Mouse (Mus musculus) hindbrain, embryonic 10.5 days (tissue): ENCODE results near the gene Agbl5. TPM values are rescaled to one million over a fixed set of nuclear protein-coding genes. Genes with fewer than 3 reads are reported as not detected.

Source experiments
- DNase-seq: peaks from one replicate; pipeline ENCODE4 v3.0.0-alpha.2; 2017; ENCODE audit warnings: low spot score
- H3K27ac ChIP-seq: fragments of 300-500 bp; sonication (generic); 2 replicates; pipeline ENCODE4 v1.5.1; 2016; ENCODE audit warnings: mild to moderate bottlenecking, moderate library complexity
- H3K27me3 ChIP-seq: fragments of 300-500 bp; sonication (generic); 2 replicates; pipeline ENCODE4 v1.6.1; 2016; ENCODE audit warnings: mild to moderate bottlenecking; ENCODE audit not compliant: poor library complexity, insufficient read depth, severe bottlenecking
- H3K36me3 ChIP-seq: fragments of 300-500 bp; sonication (generic); 2 replicates; pipeline ENCODE4 v1.6.1; 2016; ENCODE audit warnings: mild to moderate bottlenecking, moderate library complexity
- H3K4me1 ChIP-seq: fragments of 300-500 bp; sonication (generic); replicated peaks from 2 replicates; pipeline ENCODE4 v1.6.1; 2016; ENCODE audit warnings: mild to moderate bottlenecking
- H3K4me3 ChIP-seq: fragments of 300-500 bp; sonication (generic); 2 replicates; pipeline ENCODE4 v1.5.1; 2016; ENCODE audit warnings: mild to moderate bottlenecking, moderate library complexity
- H3K9me3 ChIP-seq: fragments of 300-500 bp; sonication (generic); 2 replicates; pipeline ENCODE4 v1.6.1; 2016; ENCODE audit warnings: mild to moderate bottlenecking, moderate library complexity
- WGBS: fragments of 180-500 bp; shearing (Covaris S2); methylation state at CpG from one replicate; pipeline ENCODE4 v1.1.7; 2016; 5-methylcytosine and 5-hydroxymethylcytosine counted together
- polyA plus RNA-seq: library from polyadenylated mRNA; unstranded; fragments of >200 nt; fragmentation: Nextera tagmentation; extraction: Ambion mirVana; gene quantifications from 2 replicates; pipeline ENCODE4 v1.2.1, GENCODE M21; 2016

The Agbl5 gene
- polyA plus RNA-seq, 1 experiment from 2014 or later: 24.2 TPM

DNA sequence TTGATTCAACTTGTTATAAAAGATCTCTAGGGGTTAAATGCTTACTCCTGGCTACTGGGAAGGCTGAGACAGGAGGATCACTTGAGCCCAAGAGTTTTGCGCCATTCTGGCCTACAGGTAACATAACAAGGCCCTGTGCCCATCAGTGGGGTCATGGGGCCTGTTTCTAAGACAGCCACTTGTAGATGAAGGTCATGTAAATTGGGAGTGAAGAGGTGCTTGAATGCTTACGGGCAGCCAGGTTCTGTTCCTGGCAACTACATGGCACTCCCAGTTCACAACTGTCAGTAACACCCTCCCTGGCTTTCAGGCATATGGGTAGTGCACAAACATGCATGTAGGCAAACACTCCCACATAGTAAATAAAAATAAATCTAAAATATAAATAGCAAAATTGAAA, 62.4 kb downstream of the Agbl5 start:
- Histone ChIP-seq H3K9me3 (no peaks in the 10 kb centered on the region), H3K4me1 (peaks cover 23% of the 10 kb centered on the region), H3K4me3 (peak overlapping the region; percentile 66), H3K36me3 (peaks cover 43% of the 10 kb centered on the region), H3K27me3 (peaks cover 10% of the 10 kb centered on the region), H3K27ac (no peak overlapping the region)
- 89% methylated on average over 2 of the region's 2 CpGs for WGBS
- no peak for DNase-seq

DNA sequence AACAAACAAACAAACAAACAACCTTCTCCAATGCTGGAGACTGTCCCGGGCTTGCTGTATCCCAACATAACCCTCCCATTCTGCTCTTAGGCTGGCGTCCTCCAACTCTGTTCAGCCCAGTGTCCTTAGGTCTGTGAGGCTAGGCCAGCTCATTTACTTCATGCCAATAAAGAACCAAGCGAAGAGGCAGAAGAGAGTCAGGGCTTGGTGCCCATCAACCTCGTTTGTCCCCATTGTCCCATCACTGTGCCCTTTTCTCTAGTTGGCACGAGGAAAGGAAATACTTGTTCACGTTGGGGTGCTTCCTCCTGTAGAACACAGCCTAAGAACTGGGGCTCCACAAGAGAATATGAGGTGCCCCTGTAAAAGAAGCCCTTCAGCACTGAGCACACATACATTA, 63.2 kb downstream of the Agbl5 start:
- no peak for DNase-seq
- H3K27ac ChIP-seq: no peak overlapping the region
- H3K4me1 ChIP-seq: peaks cover 23% of the 10 kb centered on the region
- H3K9me3 ChIP-seq: no peaks in the 10 kb centered on the region
- peaks cover 45% of the 10 kb centered on the region for H3K36me3 ChIP-seq
- H3K4me3 ChIP-seq: no peak overlapping the region
- H3K27me3 ChIP-seq: peaks cover 4% of the 10 kb centered on the region
- 90% methylated on average over 6 of the region's 6 CpGs for WGBS

DNA sequence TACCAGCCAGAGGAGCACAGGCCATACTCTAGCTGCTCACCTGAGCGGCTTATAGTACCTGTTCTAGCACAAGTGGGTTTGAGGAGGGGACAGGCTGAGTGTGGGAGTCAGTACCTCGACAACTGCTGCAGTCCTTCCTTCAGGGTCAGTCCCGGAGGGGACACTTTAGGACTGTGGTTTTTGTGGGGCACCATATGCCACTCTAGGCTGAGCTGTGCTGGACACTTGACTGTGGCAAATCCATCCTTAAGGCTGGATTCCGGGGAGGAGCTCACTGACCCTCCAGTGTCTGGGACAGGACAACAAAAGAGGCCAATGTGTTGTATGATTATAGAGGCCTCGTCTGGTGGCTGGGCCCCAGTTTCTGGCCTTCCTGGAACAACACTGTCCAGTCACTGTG, 64.1 kb downstream of the Agbl5 start:
- Histone ChIP-seq H3K36me3 (peaks cover 49% of the 10 kb centered on the region), H3K4me1 (peaks cover 26% of the 10 kb centered on the region), H3K4me3 (no peak overlapping the region; the same call in 1 of the 2 replicates), H3K9me3 (no peaks in the 10 kb centered on the region), H3K27ac (no peak overlapping the region), H3K27me3 (no peaks in the 10 kb centered on the region)
- 88% methylated on average over 5 of the region's 5 CpGs for WGBS
- no peak for DNase-seq

DNA sequence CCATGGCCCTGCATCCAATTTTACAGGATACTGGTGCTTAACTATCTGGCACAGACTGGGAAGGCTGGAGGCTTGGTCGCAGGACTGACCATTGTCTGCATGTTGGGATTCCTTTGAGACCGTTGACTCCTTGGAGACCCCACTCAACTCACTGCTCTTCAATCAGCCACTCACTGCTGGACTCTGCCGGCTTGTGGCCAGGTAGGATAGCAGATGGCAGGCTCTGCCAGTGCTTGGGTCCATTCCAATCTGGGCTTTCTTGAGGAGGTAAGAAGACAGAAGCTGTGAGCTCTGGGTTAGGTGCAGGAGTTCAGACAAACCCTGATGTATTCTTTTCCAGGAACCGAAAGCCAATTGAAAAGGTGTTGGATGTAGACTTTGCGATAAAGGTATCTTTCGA, 65.6 kb downstream of the Agbl5 start:
- no peak for DNase-seq
- H3K9me3 ChIP-seq: no peaks in the 10 kb centered on the region
- 95% methylated on average over 6 of the region's 6 CpGs for WGBS
- peaks cover 64% of the 10 kb centered on the region for H3K36me3 ChIP-seq
- no peak overlapping the region for H3K27ac ChIP-seq
- peaks cover 38% of the 10 kb centered on the region for H3K4me1 ChIP-seq
- H3K27me3 ChIP-seq: no peaks in the 10 kb centered on the region
- no peak overlapping the region for H3K4me3 ChIP-seq

DNA sequence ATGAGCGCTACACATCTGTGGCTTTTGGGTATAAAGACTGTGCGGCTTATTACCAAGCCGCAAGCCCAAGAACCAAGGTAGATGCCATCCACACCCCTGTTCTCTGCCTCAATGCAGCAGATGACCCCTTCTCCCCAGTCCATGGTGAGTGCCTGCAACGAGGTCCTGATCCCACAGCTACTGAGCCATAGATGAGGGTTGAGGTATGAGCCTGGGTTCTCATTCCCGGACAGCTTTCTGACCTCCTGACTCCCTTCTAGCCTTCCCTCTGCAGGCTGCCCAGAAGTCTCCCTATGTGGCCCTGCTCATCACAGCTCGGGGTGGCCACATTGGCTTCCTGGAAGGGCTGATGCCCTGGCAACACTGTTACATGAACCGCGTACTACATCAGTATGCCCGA, 66.1 kb downstream of the Agbl5 start:
- no peak overlapping the region for H3K4me3 ChIP-seq
- H3K27me3 ChIP-seq: no peaks in the 10 kb centered on the region
- H3K9me3 ChIP-seq: no peaks in the 10 kb centered on the region
- no peak overlapping the region for H3K27ac ChIP-seq
- H3K36me3 ChIP-seq: peaks cover 64% of the 10 kb centered on the region
- DNase-seq: no peak
- 96% methylated on average over 9 of the region's 9 CpGs for WGBS
- peaks cover 38% of the 10 kb centered on the region for H3K4me1 ChIP-seq

DNA sequence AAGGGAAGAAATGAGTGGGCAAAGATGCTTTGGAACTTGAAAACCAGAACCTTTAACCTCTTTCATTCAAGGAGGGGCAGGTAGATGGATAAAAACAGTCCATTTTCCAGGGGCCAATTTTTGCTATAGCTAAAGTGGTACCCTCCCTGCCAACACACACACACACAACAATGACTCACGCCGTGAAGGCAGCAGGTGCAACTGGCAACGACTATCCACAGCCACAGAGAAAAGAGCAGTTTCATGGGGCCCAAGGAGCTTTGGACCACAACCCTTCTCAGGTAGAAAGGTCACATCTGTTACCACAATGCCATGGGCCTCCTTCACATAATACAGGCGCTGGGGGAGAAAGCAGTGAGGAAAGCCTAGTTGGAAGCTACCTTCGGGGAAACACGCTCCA, 67.3 kb downstream of the Agbl5 start:
- DNase-seq: no peak
- Histone ChIP-seq H3K27ac (no peak overlapping the region), H3K36me3 (peaks cover 64% of the 10 kb centered on the region), H3K4me3 (no peak overlapping the region), H3K9me3 (no peaks in the 10 kb centered on the region), H3K27me3 (no peaks in the 10 kb centered on the region), H3K4me1 (peaks cover 29% of the 10 kb centered on the region)
- 95% methylated on average over 6 of the region's 6 CpGs for WGBS

Other genes starting within 250 kb of the Agbl5 start
- 25.5 and 28.9 TPM in 2 replicates for gene Slc35f6, start 240.8 kb upstream of the Agbl5 start, polyA plus RNA-seq
- 409 and 440 TPM in 2 replicates for gene Cenpa, start 221.9 kb upstream of the Agbl5 start, polyA plus RNA-seq
- 87.4 and 151 TPM in 2 replicates for gene Dpysl5, start 177.1 kb upstream of the Agbl5 start, polyA plus RNA-seq
- 21.1 and 41.8 TPM in 2 replicates for gene Mapre3, start 74.1 kb upstream of the Agbl5 start, polyA plus RNA-seq
- gene Tmem214, start 20.7 kb upstream of the Agbl5 start, polyA plus RNA-seq: 64.0 and 67.6 TPM in 2 replicates
- gene Ost4, start 19.1 kb downstream of the Agbl5 start, polyA plus RNA-seq: 405 and 407 TPM in 2 replicates
- 85.1 and 87.4 TPM in 2 replicates for gene Emilin1, start 24.7 kb downstream of the Agbl5 start, polyA plus RNA-seq
- 7.2 and 8.0 TPM in 2 replicates for gene Khk, start 32.7 kb downstream of the Agbl5 start, polyA plus RNA-seq
- gene Cgref1, start 56.9 kb downstream of the Agbl5 start, polyA plus RNA-seq: 3.7 and 6.7 TPM in 2 replicates
- gene Preb, start 71.7 kb downstream of the Agbl5 start, polyA plus RNA-seq: 147 and 152 TPM in 2 replicates
- gene Tcf23, start 80.0 kb downstream of the Agbl5 start, polyA plus RNA-seq: not detected in 2 replicates
- 86.2 and 110 TPM in 2 replicates for gene Atraid, start 159.6 kb downstream of the Agbl5 start, polyA plus RNA-seq
- 8.1 and 10.1 TPM in 2 replicates for gene Slc5a6, start 160.2 kb downstream of the Agbl5 start, polyA plus RNA-seq
- gene Cad, start 166.1 kb downstream of the Agbl5 start, polyA plus RNA-seq: 43.5 and 55.9 TPM in 2 replicates
- gene Dnajc5g, start 217.6 kb downstream of the Agbl5 start, polyA plus RNA-seq: not detected in 2 replicates
- 2.1 and 9.3 TPM in 2 replicates for gene Slc30a3, start 219.5 kb downstream of the Agbl5 start, polyA plus RNA-seq
- not detected in 2 replicates for gene Trim54, start 228.0 kb downstream of the Agbl5 start, polyA plus RNA-seq